Mouse (Mus musculus): Measurements from ENCODE around the gene Wdr26. TPM values are rescaled to one million over a fixed set of nuclear protein-coding genes. Genes with fewer than 3 reads are reported as not detected.

Wdr26 gene
- polyA plus RNA-seq, 1 experiment from 2014 or later = 39.3 TPM

- Histone ChIP-seq H3K36me3 (ENCODE audit: control insufficient read depth, insufficient read depth, low read length) (no peaks in the 10 kb centered on the region), H3K27ac (ENCODE audit: low read depth, low read length) (no peak overlapping the region), H3K4me1 (ENCODE audit: control insufficient read depth, insufficient read depth, low read length) (no peaks in the 10 kb centered on the region), H3K27me3 (ENCODE audit: control insufficient read depth, insufficient read depth, low read length) (no peaks in the 10 kb centered on the region), H3K9ac (ENCODE audit: low read length) (no peak overlapping the region), H3K4me3 (ENCODE audit: low read depth, low read length) (no peak overlapping the region), H3K4me2 (no peak overlapping the region), H3K9me3 (ENCODE audit: control insufficient read depth, low read length) (no peaks in the 10 kb centered on the region)
- no peak for ATAC-seq (ENCODE audit: low FRiP score)
- WGBS = 86% methylated on average over 11 of the region's 11 CpGs
- DNase-seq (ENCODE audit: low spot score, missing footprints) = no peak
Measured at GRCm38 (mm10) chr1:181245554-181246486, 34.0 kb upstream of the Wdr26 start.

- H3K27ac ChIP-seq (ENCODE audit: low read depth, low read length) = no peak overlapping the region
- no peaks in the 10 kb centered on the region for H3K27me3 ChIP-seq (ENCODE audit: control insufficient read depth, insufficient read depth, low read length)
- H3K4me1 ChIP-seq (ENCODE audit: control insufficient read depth, insufficient read depth, low read length) = no peaks in the 10 kb centered on the region
- WGBS = 95% methylated on average over 2 of the region's 2 CpGs
- no peak for ATAC-seq (ENCODE audit: low FRiP score)
- H3K9ac ChIP-seq (ENCODE audit: low read length) = no peak overlapping the region
- no peak overlapping the region for H3K4me3 ChIP-seq (ENCODE audit: low read depth, low read length)
- no peaks in the 10 kb centered on the region for H3K9me3 ChIP-seq (ENCODE audit: control insufficient read depth, low read length)
- H3K36me3 ChIP-seq (ENCODE audit: control insufficient read depth, insufficient read depth, low read length) = no peaks in the 10 kb centered on the region
- no peak for DNase-seq (ENCODE audit: low spot score, missing footprints)
- H3K4me2 ChIP-seq = no peak overlapping the region
Measured at GRCm38 (mm10) chr1:181245067-181245466, 33.3 kb upstream of the Wdr26 start.

DNA sequence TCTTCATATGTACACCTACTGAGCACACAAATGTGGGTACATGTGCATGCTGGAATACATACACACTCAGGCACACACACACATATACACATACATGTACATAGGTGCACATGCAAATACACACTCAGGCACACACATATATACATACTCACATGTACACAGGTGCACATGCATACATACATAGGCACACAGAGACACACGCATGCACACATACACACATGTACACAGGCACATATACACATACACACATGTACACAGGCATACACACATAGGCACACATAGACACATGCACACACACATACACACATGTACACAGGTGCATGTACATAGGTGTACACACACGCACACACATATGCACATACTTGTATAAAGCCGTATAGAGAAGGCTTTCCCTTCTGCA, 29.4 kb upstream of the Wdr26 start:
- H3K4me1 ChIP-seq (ENCODE audit: control insufficient read depth, insufficient read depth, low read length) = no peaks in the 10 kb centered on the region
- no peak overlapping the region for H3K4me3 ChIP-seq (ENCODE audit: low read depth, low read length)
- H3K36me3 ChIP-seq (ENCODE audit: control insufficient read depth, insufficient read depth, low read length) = no peaks in the 10 kb centered on the region
- 96% methylated on average over 3 of the region's 3 CpGs for WGBS
- no peaks in the 10 kb centered on the region for H3K27me3 ChIP-seq (ENCODE audit: control insufficient read depth, insufficient read depth, low read length)
- no peak for ATAC-seq (ENCODE audit: low FRiP score)
- no peak overlapping the region for H3K27ac ChIP-seq (ENCODE audit: low read depth, low read length)
- no peak overlapping the region for H3K9ac ChIP-seq (ENCODE audit: low read length)
- no peaks in the 10 kb centered on the region for H3K9me3 ChIP-seq (ENCODE audit: control insufficient read depth, low read length)
- no peak for DNase-seq (ENCODE audit: low spot score, missing footprints)
- H3K4me2 ChIP-seq = no peak overlapping the region

DNA sequence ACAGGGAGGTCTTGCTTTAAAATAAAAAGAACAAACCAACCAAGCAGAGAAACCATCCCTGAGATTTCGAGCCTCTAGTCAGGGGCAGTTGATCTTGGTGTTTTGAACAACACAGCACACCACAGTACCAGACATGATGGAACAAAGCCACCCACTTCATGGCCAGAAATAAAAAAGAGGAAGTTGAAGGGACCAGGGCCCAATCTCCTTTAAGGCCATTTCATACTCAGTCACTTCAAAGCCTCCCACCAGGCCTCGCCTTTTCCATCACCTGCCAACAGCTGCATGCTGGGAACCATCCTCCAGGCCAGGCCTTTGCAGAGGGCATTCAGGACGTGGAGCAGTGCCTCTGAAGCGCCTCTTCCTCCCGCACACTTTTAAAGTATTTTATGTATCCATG, 25.5 kb upstream of the Wdr26 start:
- 65% methylated on average over 5 of the region's 5 CpGs for WGBS
- no peak overlapping the region for H3K27ac ChIP-seq (ENCODE audit: low read depth, low read length)

DNA sequence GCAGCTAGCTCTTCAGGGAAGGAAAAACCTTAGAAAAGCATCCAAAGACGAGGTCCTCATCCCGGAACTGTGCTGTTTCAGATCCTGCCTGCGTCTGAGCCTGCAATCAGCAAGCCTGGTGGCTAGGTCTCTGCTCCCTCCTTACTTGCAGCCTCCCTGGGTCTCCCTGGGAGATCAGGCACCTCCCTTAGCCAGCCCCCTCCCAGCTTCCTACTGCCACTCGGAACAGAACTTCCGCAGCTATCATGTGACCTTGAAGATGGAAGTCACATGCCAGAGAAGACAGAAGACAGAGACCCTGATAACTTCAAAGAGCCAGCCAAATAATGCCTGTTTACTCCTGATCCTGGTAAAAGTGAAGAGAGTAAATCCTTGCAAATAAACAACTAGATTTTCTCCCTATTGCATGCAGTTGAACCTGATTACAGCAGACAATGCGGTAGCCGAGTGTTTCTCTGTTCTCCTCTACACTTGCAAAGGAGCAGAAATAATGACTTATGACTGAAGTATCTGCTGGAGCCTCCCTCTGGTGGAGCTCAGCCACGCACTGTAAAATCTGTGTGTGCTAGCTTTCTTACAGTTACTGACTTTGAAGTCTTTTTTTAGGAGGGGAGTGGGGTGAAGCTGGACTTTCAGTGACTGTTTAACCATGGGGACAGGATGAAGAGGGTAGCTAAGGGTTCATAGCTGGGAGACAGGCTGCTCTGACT, 22.7 kb upstream of the Wdr26 start:
- Histone ChIP-seq H3K36me3 (ENCODE audit: control insufficient read depth, insufficient read depth, low read length) (no peaks in the 10 kb centered on the region), H3K4me1 (ENCODE audit: control insufficient read depth, insufficient read depth, low read length) (peaks cover 3% of the 10 kb centered on the region; the same call in 1 of the 2 replicates), H3K9ac (ENCODE audit: low read length) (no peak overlapping the region), H3K27me3 (ENCODE audit: control insufficient read depth, insufficient read depth, low read length) (no peaks in the 10 kb centered on the region), H3K27ac (ENCODE audit: low read depth, low read length) (no peak overlapping the region), H3K4me3 (ENCODE audit: low read depth, low read length) (no peak overlapping the region), H3K9me3 (ENCODE audit: control insufficient read depth, low read length) (no peaks in the 10 kb centered on the region), H3K4me2 (no peak overlapping the region)
- no peak for DNase-seq (ENCODE audit: low spot score, missing footprints)
- WGBS = 62% methylated on average over 8 of the region's 8 CpGs
- ATAC-seq (ENCODE audit: low FRiP score) = no peak

More for the DNA sequence above, 25.5 kb upstream of the Wdr26 start:
- no peaks in the 10 kb centered on the region for H3K36me3 ChIP-seq (ENCODE audit: control insufficient read depth, insufficient read depth, low read length)
- H3K4me3 ChIP-seq (ENCODE audit: low read depth, low read length) = no peak overlapping the region
- H3K9ac ChIP-seq (ENCODE audit: low read length) = no peak overlapping the region
- no peak overlapping the region for H3K4me2 ChIP-seq
- H3K4me1 ChIP-seq (ENCODE audit: control insufficient read depth, insufficient read depth, low read length) = no peaks in the 10 kb centered on the region
- no peaks in the 10 kb centered on the region for H3K9me3 ChIP-seq (ENCODE audit: control insufficient read depth, low read length)
- no peak for ATAC-seq (ENCODE audit: low FRiP score)
- H3K27me3 ChIP-seq (ENCODE audit: control insufficient read depth, insufficient read depth, low read length) = no peaks in the 10 kb centered on the region
- no peak for DNase-seq (ENCODE audit: low spot score, missing footprints)

DNA sequence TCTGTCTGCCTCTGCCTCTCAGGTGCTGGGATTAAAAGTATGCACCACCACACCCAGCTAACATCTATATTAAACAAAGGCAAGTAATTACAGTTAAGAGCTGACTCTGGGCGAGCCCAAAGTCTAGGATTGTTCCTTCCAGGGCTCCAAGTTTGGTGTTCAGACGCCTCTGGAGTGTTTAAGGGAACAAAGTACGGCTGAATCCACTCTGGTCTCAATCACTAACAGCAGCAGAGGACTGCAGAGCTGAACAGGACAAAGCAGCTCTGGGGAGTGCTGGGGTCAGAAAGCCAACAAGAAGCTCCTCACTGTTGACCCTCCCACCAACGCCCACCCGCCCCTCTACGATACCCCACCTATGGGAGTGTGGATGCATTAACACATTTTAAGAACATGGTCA, 21.9 kb upstream of the Wdr26 start:
- peaks cover 3% of the 10 kb centered on the region; the same call in 1 of the 2 replicates for H3K4me1 ChIP-seq (ENCODE audit: control insufficient read depth, insufficient read depth, low read length)
- H3K27me3 ChIP-seq (ENCODE audit: control insufficient read depth, insufficient read depth, low read length) = no peaks in the 10 kb centered on the region
- no peaks in the 10 kb centered on the region for H3K9me3 ChIP-seq (ENCODE audit: control insufficient read depth, low read length)
- no peak overlapping the region for H3K4me3 ChIP-seq (ENCODE audit: low read depth, low read length)
- no peak overlapping the region for H3K9ac ChIP-seq (ENCODE audit: low read length)
- no peak overlapping the region for H3K27ac ChIP-seq (ENCODE audit: low read depth, low read length)
- no peak for ATAC-seq (ENCODE audit: low FRiP score)
- no peaks in the 10 kb centered on the region for H3K36me3 ChIP-seq (ENCODE audit: control insufficient read depth, insufficient read depth, low read length)
- DNase-seq (ENCODE audit: low spot score, missing footprints) = no peak
- WGBS = 75% methylated on average over 6 of the region's 6 CpGs
- H3K4me2 ChIP-seq = no peak overlapping the region

DNA sequence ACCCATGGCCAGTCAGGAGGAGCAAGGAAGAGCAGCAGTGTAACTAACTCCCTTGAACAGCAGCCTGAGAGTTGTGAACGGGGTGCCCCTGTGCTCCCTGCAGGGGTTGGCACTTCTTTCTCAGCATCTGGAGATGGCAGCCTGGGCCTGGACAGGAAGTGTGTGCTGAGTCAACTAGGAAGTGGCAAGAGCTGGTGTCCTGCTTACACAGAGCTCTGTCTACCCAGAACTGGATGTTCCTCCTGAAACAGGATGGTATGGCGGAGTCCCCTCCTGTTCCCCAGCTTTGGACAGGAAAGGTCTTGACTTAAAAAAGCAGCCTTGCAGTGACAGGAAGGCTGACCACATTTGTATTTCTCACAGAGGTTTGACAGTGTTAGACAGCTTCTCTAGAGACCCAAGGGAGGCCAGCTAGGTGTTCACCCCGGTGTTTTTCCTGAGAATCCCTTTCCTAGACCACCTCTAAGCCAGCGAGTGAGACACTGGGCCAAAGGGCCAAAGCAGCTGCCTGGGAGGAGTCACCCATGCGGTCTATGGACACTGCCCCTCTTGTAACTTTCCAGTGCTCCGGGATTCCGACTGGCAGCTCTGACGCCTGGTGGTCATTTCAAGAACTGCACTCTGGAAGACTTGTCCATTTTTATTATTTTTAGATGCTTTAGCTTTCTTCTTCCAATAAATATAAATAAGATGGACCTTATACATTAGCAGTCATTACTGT, 20.7 kb upstream of the Wdr26 start:
- WGBS = 24% methylated on average over 8 of the region's 8 CpGs
- ATAC-seq (ENCODE audit: low FRiP score) (0 out of 2 replicates have a peak, but pooled peaks have one; percentile 71), DNase-seq (ENCODE audit: low spot score, missing footprints) (peak; percentile 95)
- H3K4me1 ChIP-seq (ENCODE audit: control insufficient read depth, insufficient read depth, low read length) = peaks cover 3% of the 10 kb centered on the region; the same call in 1 of the 2 replicates
- no peak overlapping the region for H3K9ac ChIP-seq (ENCODE audit: low read length)
- H3K4me2 ChIP-seq = no peak overlapping the region
- no peaks in the 10 kb centered on the region for H3K36me3 ChIP-seq (ENCODE audit: control insufficient read depth, insufficient read depth, low read length)
- no peak overlapping the region for H3K27ac ChIP-seq (ENCODE audit: low read depth, low read length)
- no peak overlapping the region for H3K4me3 ChIP-seq (ENCODE audit: low read depth, low read length)
- H3K27me3 ChIP-seq (ENCODE audit: control insufficient read depth, insufficient read depth, low read length) = no peaks in the 10 kb centered on the region
- no peaks in the 10 kb centered on the region for H3K9me3 ChIP-seq (ENCODE audit: control insufficient read depth, low read length)

GRCm38 (mm10) chr1:181231821-181232220, 20.0 kb upstream of the Wdr26 start:
- Histone ChIP-seq H3K9me3 (ENCODE audit: control insufficient read depth, low read length) (no peaks in the 10 kb centered on the region), H3K4me2 (no peak overlapping the region), H3K9ac (ENCODE audit: low read length) (no peak overlapping the region), H3K27ac (ENCODE audit: low read depth, low read length) (no peak overlapping the region), H3K36me3 (ENCODE audit: control insufficient read depth, insufficient read depth, low read length) (no peaks in the 10 kb centered on the region), H3K4me3 (ENCODE audit: low read depth, low read length) (no peak overlapping the region), H3K4me1 (ENCODE audit: control insufficient read depth, insufficient read depth, low read length) (peaks cover 3% of the 10 kb centered on the region; the same call in 1 of the 2 replicates), H3K27me3 (ENCODE audit: control insufficient read depth, insufficient read depth, low read length) (no peaks in the 10 kb centered on the region)
- WGBS = 89% methylated on average over 9 of the region's 9 CpGs
- no peak for DNase-seq (ENCODE audit: low spot score, missing footprints)
- no peak for ATAC-seq (ENCODE audit: low FRiP score)

Measured in midbrain, embryonic 11.5 days (tissue).